Mouse (Mus musculus) intestine, postnatal 0 days (tissue): ENCODE data around the gene Gpr18. TPM values are rescaled to one million over a fixed set of nuclear protein-coding genes. Genes with fewer than 3 reads are reported as not detected.

Experiments used
- ATAC-seq: fragments of 200-750 bp; cut with Nextera tagmentation; 2 replicates; pipeline ENCODE4 v1.8.0; 2017; ENCODE audit warnings: mild to moderate bottlenecking, moderate TSS enrichment, moderate library complexity
- H3K27ac ChIP-seq: fragments of 300-500 bp; sonication (generic); 2 replicates; pipeline ENCODE4 v1.5.1; 2014; ENCODE audit warnings: mild to moderate bottlenecking, low read depth, low read length, moderate library complexity
- H3K27me3 ChIP-seq: fragments of 300-500 bp; sonication (generic); replicated peaks from 2 replicates; pipeline ENCODE4 v1.6.1; 2014; ENCODE audit warnings: low read length, mixed read lengths; ENCODE audit not compliant: control insufficient read depth, insufficient read depth
- H3K36me3 ChIP-seq: fragments of 300-500 bp; sonication (generic); 2 replicates; pipeline ENCODE4 v1.6.1; 2014; ENCODE audit warnings: mild to moderate bottlenecking, moderate library complexity; ENCODE audit not compliant: control insufficient read depth, insufficient read depth
- H3K4me1 ChIP-seq: fragments of 300-500 bp; sonication (generic); replicated peaks from 2 replicates; pipeline ENCODE4 v1.6.1; 2014; ENCODE audit warnings: antibody characterized with exemption, low read length, mixed read lengths; ENCODE audit not compliant: control insufficient read depth, insufficient read depth
- H3K4me2 ChIP-seq: fragments of 300-500 bp; sonication (generic); replicated peaks from 2 replicates; pipeline ENCODE4 v1.6.1; 2014; ENCODE audit warnings: low read depth, mild to moderate bottlenecking, moderate library complexity
- H3K4me3 ChIP-seq: fragments of 300-500 bp; sonication (generic); 2 replicates; pipeline ENCODE4 v1.5.1; 2014; ENCODE audit warnings: low read depth, low read length
- H3K9ac ChIP-seq: fragments of 300-500 bp; sonication (generic); 2 replicates; pipeline ENCODE4 v1.6.1; 2014; ENCODE audit warnings: mild to moderate bottlenecking, low read depth, low read length
- H3K9me3 ChIP-seq: fragments of 300-500 bp; sonication (generic); 2 replicates; pipeline ENCODE4 v1.6.1; 2016; ENCODE audit warnings: mixed run types; ENCODE audit not compliant: control insufficient read depth
- CTCF ChIP-seq: sonication (generic); IDR thresholded peaks from 2 replicates; pipeline ENCODE4 v1.5.1; 2016; ENCODE audit warnings: low read depth, mild to moderate bottlenecking, control low read depth, antibody characterized with exemption, moderate library complexity
- WGBS: fragments of 180-500 bp; shearing (Covaris S2); extraction: QIAGEN DNeasy Blood & Tissue Kit; methylation state at CpG from one replicate; pipeline ENCODE4 v1.1.7; 2014; 5-methylcytosine and 5-hydroxymethylcytosine counted together
- polyA plus RNA-seq: library from polyadenylated mRNA; unstranded; fragments of >200 nt; fragmentation: Nextera tagmentation; extraction: Ambion mirVana; gene quantifications from 2 replicates; pipeline ENCODE4 v1.2.1, GENCODE M21; 2015

Gene Gpr18
- polyA plus RNA-seq, 1 experiment from 2014 or later: 0.10 TPM

- TF ChIP-seq CTCF: no peak
- Histone ChIP-seq H3K27me3 (no peaks in the 10 kb centered on the region), H3K4me2 (no peak overlapping the region), H3K4me3 (no peak overlapping the region), H3K36me3 (no peaks in the 10 kb centered on the region), H3K4me1 (no peaks in the 10 kb centered on the region), H3K27ac (no peak overlapping the region), H3K9ac (no peak overlapping the region), H3K9me3 (no peaks in the 10 kb centered on the region)
- WGBS: 58% methylated on average over 2 of the region's 2 CpGs
- peak; percentile 72 for ATAC-seq
Observed at GRCm38 (mm10) chr14:121951399-121952045, 35.9 kb upstream of the Gpr18 start.

DNA sequence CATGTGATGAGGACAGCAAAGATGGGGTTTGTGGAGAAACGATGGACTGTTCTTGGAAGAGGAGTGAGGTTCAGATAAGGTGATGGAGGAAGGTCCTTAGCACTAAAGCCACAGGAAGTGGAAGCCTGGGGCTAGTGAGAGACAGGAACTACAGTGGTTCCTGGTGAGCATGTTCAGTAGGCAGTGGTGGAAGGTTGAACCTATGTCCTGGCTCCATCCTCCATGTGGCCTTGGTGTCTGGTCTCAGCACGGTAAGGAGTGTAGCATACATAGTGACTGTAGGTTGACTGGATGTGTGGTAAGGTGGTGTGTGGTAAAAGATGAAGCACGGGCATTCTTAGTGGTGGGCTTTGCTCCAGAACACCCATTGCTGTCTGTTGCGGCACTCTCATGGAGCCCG lies 34.3 kb upstream of the Gpr18 start:
- ATAC-seq: no peak
- WGBS: 91% methylated on average over 5 of the region's 5 CpGs
- H3K36me3 ChIP-seq: no peaks in the 10 kb centered on the region
- H3K9me3 ChIP-seq: no peaks in the 10 kb centered on the region
- no peak overlapping the region for H3K27ac ChIP-seq
- no peak overlapping the region for H3K4me3 ChIP-seq
- no peaks in the 10 kb centered on the region for H3K4me1 ChIP-seq
- no peak overlapping the region for H3K4me2 ChIP-seq
- no peak for TF ChIP-seq CTCF
- H3K27me3 ChIP-seq: no peaks in the 10 kb centered on the region
- no peak overlapping the region for H3K9ac ChIP-seq

GRCm38 (mm10) chr14:121949436-121949835 lies 33.9 kb upstream of the Gpr18 start:
- Histone ChIP-seq H3K4me1 (no peaks in the 10 kb centered on the region), H3K4me2 (no peak overlapping the region), H3K9ac (no peak overlapping the region), H3K36me3 (no peaks in the 10 kb centered on the region), H3K27me3 (no peaks in the 10 kb centered on the region), H3K4me3 (no peak overlapping the region), H3K27ac (no peak overlapping the region), H3K9me3 (no peaks in the 10 kb centered on the region)
- no peak for ATAC-seq
- TF ChIP-seq CTCF: no peak
- 94% methylated on average over 3 of the region's 3 CpGs for WGBS

GRCm38 (mm10) chr14:121947966-121948365 lies 32.4 kb upstream of the Gpr18 start:
- TF ChIP-seq CTCF: no peak
- no peak overlapping the region for H3K4me3 ChIP-seq
- no peaks in the 10 kb centered on the region for H3K27me3 ChIP-seq
- H3K9ac ChIP-seq: no peak overlapping the region
- no peak overlapping the region for H3K4me2 ChIP-seq
- no peaks in the 10 kb centered on the region for H3K4me1 ChIP-seq
- no peak overlapping the region for H3K27ac ChIP-seq
- no peaks in the 10 kb centered on the region for H3K9me3 ChIP-seq
- 85% methylated on average over 3 of the region's 3 CpGs for WGBS
- no peak for ATAC-seq
- no peaks in the 10 kb centered on the region for H3K36me3 ChIP-seq

DNA sequence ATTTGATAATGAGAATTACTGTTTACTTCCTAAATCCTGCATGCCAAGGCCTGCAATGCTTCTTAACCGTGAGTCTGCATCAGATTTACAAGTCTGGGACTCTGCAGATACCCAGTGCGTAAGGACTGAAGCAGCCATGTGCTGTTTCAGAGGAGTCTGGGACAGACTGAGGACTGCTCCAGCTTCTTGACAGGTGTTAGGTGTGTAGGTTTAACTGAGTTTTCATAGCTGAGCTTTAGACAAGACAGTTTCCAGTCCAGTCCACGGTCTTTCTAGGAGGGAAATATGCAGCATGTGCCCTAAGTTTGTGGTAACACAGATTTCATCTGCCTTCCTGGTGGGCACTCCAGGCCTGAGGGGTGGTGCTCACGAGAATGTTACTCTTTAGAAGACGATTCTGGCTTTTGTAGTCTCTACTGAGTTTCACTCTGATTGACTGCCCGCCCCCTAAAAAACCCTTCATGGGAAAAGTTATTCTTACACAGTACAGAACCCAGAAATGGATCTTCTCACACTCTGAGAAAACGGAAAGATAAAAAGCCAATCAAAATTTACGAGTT lies 31.7 kb upstream of the Gpr18 start:
- Histone ChIP-seq H3K36me3 (no peaks in the 10 kb centered on the region), H3K27ac (no peak overlapping the region), H3K4me1 (no peaks in the 10 kb centered on the region), H3K4me2 (no peak overlapping the region), H3K9ac (no peak overlapping the region), H3K9me3 (no peaks in the 10 kb centered on the region), H3K27me3 (no peaks in the 10 kb centered on the region), H3K4me3 (no peak overlapping the region)
- 67% methylated on average over 8 of the region's 8 CpGs for WGBS
- no peak for TF ChIP-seq CTCF
- no peak for ATAC-seq

GRCm38 (mm10) chr14:121946728-121947127 lies 31.1 kb upstream of the Gpr18 start:
- WGBS: 70% methylated on average over 8 of the region's 8 CpGs
- ATAC-seq: no peak
- H3K4me2 ChIP-seq: no peak overlapping the region
- H3K9me3 ChIP-seq: no peaks in the 10 kb centered on the region
- no peak for TF ChIP-seq CTCF
- no peaks in the 10 kb centered on the region for H3K27me3 ChIP-seq
- H3K27ac ChIP-seq: no peak overlapping the region
- no peak overlapping the region for H3K4me3 ChIP-seq
- no peak overlapping the region for H3K9ac ChIP-seq
- no peaks in the 10 kb centered on the region for H3K4me1 ChIP-seq
- no peaks in the 10 kb centered on the region for H3K36me3 ChIP-seq
